Mouse (Mus musculus) heart, postnatal 4 days (tissue): Measurements from ENCODE around the gene Atg2b. TPM values are rescaled to one million over a fixed set of nuclear protein-coding genes. Genes with fewer than 3 reads are reported as not detected.

Experiments
- DNase-seq: peaks from one replicate; pipeline ENCODE4 v3.0.0; 2021
- total RNA-seq, 2 experiments: library from RNA; stranded (reverse); gene quantifications; 2 replicates each; pipeline ENCODE4 v1.2.3; 2021

Atg2b gene
- total RNA-seq, 2 experiments from 2014 or later, result 18.5 to 19.7 TPM

- DNase-seq, result no peak
These were observed 87.9 kb downstream of the Atg2b start for GRCm38 (mm10) chr12:105597135-105597534.

GRCm38 (mm10) chr12:105593471-105593870 lies 91.5 kb downstream of the Atg2b start:
- no peak for DNase-seq

GRCm38 (mm10) chr12:105592361-105592761 lies 92.7 kb downstream of the Atg2b start:
- DNase-seq, result no peak

- DNase-seq, result no peak
These were observed 94.2 kb downstream of the Atg2b start for GRCm38 (mm10) chr12:105590786-105591185.

- no peak for DNase-seq
These were observed 97.5 kb downstream of the Atg2b start for GRCm38 (mm10) chr12:105587526-105587925.

- DNase-seq, result peak; percentile 84
These were observed 100.2 kb downstream of the Atg2b start for GRCm38 (mm10) chr12:105584851-105585250.

- DNase-seq, result no peak
These were observed 101.5 kb downstream of the Atg2b start for GRCm38 (mm10) chr12:105583484-105583883.

- no peak for DNase-seq
These were observed 102.5 kb downstream of the Atg2b start for GRCm38 (mm10) chr12:105582486-105582885.

- DNase-seq, result no peak
These were observed 104.5 kb downstream of the Atg2b start for GRCm38 (mm10) chr12:105580490-105580889.

GRCm38 (mm10) chr12:105574356-105574755 lies 110.7 kb downstream of the Atg2b start:
- no peak for DNase-seq

- DNase-seq, result no peak
These were observed 112.4 kb downstream of the Atg2b start for GRCm38 (mm10) chr12:105572622-105573021.

GRCm38 (mm10) chr12:105571867-105572266 lies 113.1 kb downstream of the Atg2b start:
- DNase-seq, result no peak

Other genes starting within 250 kb of the Atg2b start
- 1 to 10 TPM; 1.0 to 1.2 TPM for gene D430019H16Rik, start 231.4 kb downstream of the Atg2b start, total RNA-seq
- gene Bdkrb2, start 122.0 kb downstream of the Atg2b start, total RNA-seq, result 1 to 10 TPM; 2.1 to 2.5 TPM
- not detected for gene Bdkrb1, start 82.1 kb downstream of the Atg2b start, total RNA-seq
- 10 to 100 TPM in 1 of 2 experiments, 1 to 10 TPM in 1; 9.9 to 10.3 TPM for gene Gskip, start 382 bp downstream of the Atg2b start, total RNA-seq
- under 1 TPM in 1 of 2 experiments, not detected in 1; 0.09 TPM for gene Ak7, start 20.8 kb upstream of the Atg2b start, total RNA-seq
- 100 to 1,000 TPM; 168 to 174 TPM for gene Papola, start 99.5 kb upstream of the Atg2b start, total RNA-seq